Mouse (Mus musculus): Measurements from ENCODE around the gene Erbin. TPM values are rescaled to one million over a fixed set of nuclear protein-coding genes. Genes with fewer than 3 reads are reported as not detected.

Erbin gene
- polyA plus RNA-seq, 1 experiment from 2014 or later = 17.2 TPM

DNA sequence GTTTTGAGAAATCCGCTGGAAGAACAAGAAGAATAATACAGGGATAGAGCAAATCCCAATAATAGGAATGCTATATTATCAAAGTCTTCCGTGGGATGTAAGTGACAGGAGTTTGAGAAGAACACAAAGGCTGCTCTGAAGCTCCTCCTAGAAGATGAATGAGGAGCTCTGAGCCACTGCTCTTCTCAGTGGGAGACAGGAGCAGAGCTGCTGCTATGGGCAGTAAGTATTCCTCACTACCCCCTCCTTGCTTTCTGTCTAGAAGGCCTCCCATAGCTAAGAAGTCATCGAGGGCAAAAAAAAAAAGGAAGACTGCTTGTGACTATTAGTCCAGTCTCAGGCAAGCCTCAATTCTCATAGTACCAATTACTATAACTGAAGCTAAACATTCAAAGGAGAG lies 30.3 kb downstream of the Erbin start:
- WGBS = 53% methylated on average over 3 of the region's 3 CpGs
- H3K4me3 ChIP-seq (ENCODE audit: low read length) = no peak overlapping the region
- ATAC-seq (ENCODE audit: low read depth) = no peak

DNA sequence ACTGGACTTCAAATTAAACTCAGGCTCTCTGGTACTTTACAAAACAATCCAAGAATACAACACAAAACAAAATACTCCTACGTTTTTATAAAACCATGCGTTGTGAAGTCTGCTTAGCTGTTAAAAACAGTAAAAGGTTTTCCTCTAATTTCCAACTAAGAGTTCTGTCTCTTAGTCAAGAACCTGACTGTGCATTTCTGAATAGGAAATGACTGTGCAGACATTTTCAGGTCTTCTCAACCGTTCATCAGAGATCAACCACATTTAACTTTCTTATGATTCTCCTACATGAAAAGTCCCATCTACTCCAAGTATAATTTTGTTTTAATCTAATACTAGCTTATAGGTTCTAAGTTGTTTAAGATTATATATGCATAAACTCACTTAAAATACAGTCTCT lies 33.8 kb downstream of the Erbin start:
- Histone ChIP-seq H3K4me1 (replicated peaks; ENCODE audit: control insufficient read depth, insufficient read depth, low read length) (peaks cover 6% of the 10 kb centered on the region), H3K9ac (ENCODE audit: low read length) (no peak overlapping the region), H3K27me3 (ENCODE audit: control insufficient read depth, insufficient read depth, low read depth, low read length) (no peaks in the 10 kb centered on the region), H3K4me2 (ENCODE audit: low read depth, low read length) (no peak overlapping the region), H3K9me3 (ENCODE audit: control insufficient read depth, low read length) (no peaks in the 10 kb centered on the region), H3K4me3 (ENCODE audit: low read length) (no peak overlapping the region), H3K27ac (ENCODE audit: low read length) (no peak overlapping the region), H3K36me3 (ENCODE audit: control insufficient read depth, insufficient read depth, low read length) (no peaks in the 10 kb centered on the region)
- WGBS = 85% methylated on average over 3 of the region's 3 CpGs
- ATAC-seq (ENCODE audit: low read depth) = no peak

More for the DNA sequence above, 30.3 kb downstream of the Erbin start:
- Histone ChIP-seq H3K27me3 (ENCODE audit: control insufficient read depth, insufficient read depth, low read depth, low read length) (no peaks in the 10 kb centered on the region), H3K9ac (ENCODE audit: low read length) (no peak overlapping the region), H3K4me1 (replicated peaks; ENCODE audit: control insufficient read depth, insufficient read depth, low read length) (peaks cover 6% of the 10 kb centered on the region), H3K4me2 (ENCODE audit: low read depth, low read length) (no peak overlapping the region), H3K27ac (ENCODE audit: low read length) (no peak overlapping the region), H3K9me3 (ENCODE audit: control insufficient read depth, low read length) (no peaks in the 10 kb centered on the region), H3K36me3 (ENCODE audit: control insufficient read depth, insufficient read depth, low read length) (no peaks in the 10 kb centered on the region)

DNA sequence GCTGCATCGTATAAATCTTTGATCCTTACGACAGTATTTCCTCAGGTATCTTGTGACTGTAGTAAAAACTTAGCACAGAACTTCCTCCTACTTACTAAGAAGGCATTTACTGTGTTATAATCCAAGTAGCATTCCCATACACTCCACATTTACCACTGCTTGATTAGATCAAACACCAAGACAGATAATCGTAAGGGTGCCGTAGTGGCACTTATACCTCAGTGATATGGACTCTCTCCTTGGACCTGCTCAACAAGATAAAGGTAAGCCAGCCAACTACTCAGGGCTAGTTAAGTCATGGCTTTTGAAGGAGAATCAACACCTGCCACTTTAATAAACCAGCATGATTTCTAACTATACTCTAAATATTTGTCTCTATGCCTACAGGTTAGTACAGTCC lies 39.1 kb downstream of the Erbin start:
- Histone ChIP-seq H3K4me1 (replicated peaks; ENCODE audit: control insufficient read depth, insufficient read depth, low read length) (no peaks in the 10 kb centered on the region), H3K9ac (ENCODE audit: low read length) (no peak overlapping the region), H3K9me3 (ENCODE audit: control insufficient read depth, low read length) (no peaks in the 10 kb centered on the region), H3K4me2 (ENCODE audit: low read depth, low read length) (no peak overlapping the region), H3K27ac (ENCODE audit: low read length) (no peak overlapping the region), H3K4me3 (ENCODE audit: low read length) (no peak overlapping the region), H3K36me3 (ENCODE audit: control insufficient read depth, insufficient read depth, low read length) (no peaks in the 10 kb centered on the region), H3K27me3 (ENCODE audit: control insufficient read depth, insufficient read depth, low read depth, low read length) (no peaks in the 10 kb centered on the region)
- 91% methylated on average over 4 of the region's 4 CpGs for WGBS
- no peak for ATAC-seq (ENCODE audit: low read depth)

GRCm38 (mm10) chr13:103876743-103877142 lies 43.6 kb downstream of the Erbin start:
- no peaks in the 10 kb centered on the region for H3K4me1 ChIP-seq (replicated peaks; ENCODE audit: control insufficient read depth, insufficient read depth, low read length)
- no peak overlapping the region for H3K4me3 ChIP-seq (ENCODE audit: low read length)
- H3K4me2 ChIP-seq (ENCODE audit: low read depth, low read length) = no peak overlapping the region
- ATAC-seq (ENCODE audit: low read depth) = no peak
- H3K9me3 ChIP-seq (ENCODE audit: control insufficient read depth, low read length) = no peaks in the 10 kb centered on the region
- no peak overlapping the region for H3K27ac ChIP-seq (ENCODE audit: low read length)
- H3K27me3 ChIP-seq (ENCODE audit: control insufficient read depth, insufficient read depth, low read depth, low read length) = no peaks in the 10 kb centered on the region
- H3K9ac ChIP-seq (ENCODE audit: low read length) = no peak overlapping the region
- H3K36me3 ChIP-seq (ENCODE audit: control insufficient read depth, insufficient read depth, low read length) = no peaks in the 10 kb centered on the region

GRCm38 (mm10) chr13:103875823-103876514 lies 44.3 kb downstream of the Erbin start:
- WGBS = 79% methylated on average over 6 of the region's 6 CpGs
- no peak for ATAC-seq (ENCODE audit: low read depth)
- H3K27me3 ChIP-seq (ENCODE audit: control insufficient read depth, insufficient read depth, low read depth, low read length) = no peaks in the 10 kb centered on the region
- H3K4me1 ChIP-seq (replicated peaks; ENCODE audit: control insufficient read depth, insufficient read depth, low read length) = no peaks in the 10 kb centered on the region
- no peak overlapping the region for H3K4me2 ChIP-seq (ENCODE audit: low read depth, low read length)
- H3K36me3 ChIP-seq (ENCODE audit: control insufficient read depth, insufficient read depth, low read length) = no peaks in the 10 kb centered on the region
- no peaks in the 10 kb centered on the region for H3K9me3 ChIP-seq (ENCODE audit: control insufficient read depth, low read length)
- H3K4me3 ChIP-seq (ENCODE audit: low read length) = no peak overlapping the region
- no peak overlapping the region for H3K9ac ChIP-seq (ENCODE audit: low read length)
- H3K27ac ChIP-seq (ENCODE audit: low read length) = no peak overlapping the region

DNA sequence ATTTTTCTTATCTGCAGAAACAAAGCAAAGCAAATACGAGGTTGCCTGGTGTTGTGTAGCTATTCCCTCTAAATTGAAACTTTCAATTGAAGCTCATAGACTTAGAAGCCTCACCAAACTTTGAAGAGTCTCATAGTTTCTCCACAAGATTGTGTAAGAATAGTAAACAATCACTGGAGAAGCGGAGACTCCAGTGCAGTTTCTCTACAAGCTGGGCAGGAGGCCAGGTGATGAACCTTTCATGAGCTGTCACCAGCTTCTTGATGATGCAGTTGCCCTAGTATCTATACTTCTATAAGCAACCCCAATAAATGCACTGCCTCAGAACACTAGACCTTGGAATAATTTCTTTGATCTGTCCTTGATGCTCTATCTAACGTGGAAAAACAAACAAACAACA lies 49.5 kb downstream of the Erbin start:
- Histone ChIP-seq H3K4me3 (ENCODE audit: low read length) (no peak overlapping the region), H3K27ac (ENCODE audit: low read length) (no peak overlapping the region), H3K9ac (ENCODE audit: low read length) (no peak overlapping the region), H3K36me3 (ENCODE audit: control insufficient read depth, insufficient read depth, low read length) (0 out of 2 replicates have a peak, but pooled peaks cover 4% of the 10 kb centered on the region), H3K9me3 (ENCODE audit: control insufficient read depth, low read length) (no peaks in the 10 kb centered on the region), H3K4me1 (replicated peaks; ENCODE audit: control insufficient read depth, insufficient read depth, low read length) (no peaks in the 10 kb centered on the region), H3K4me2 (ENCODE audit: low read depth, low read length) (no peak overlapping the region), H3K27me3 (ENCODE audit: control insufficient read depth, insufficient read depth, low read depth, low read length) (no peaks in the 10 kb centered on the region)
- ATAC-seq (ENCODE audit: low read depth) = no peak
- WGBS = 49% methylated on average over 3 of the region's 3 CpGs

DNA sequence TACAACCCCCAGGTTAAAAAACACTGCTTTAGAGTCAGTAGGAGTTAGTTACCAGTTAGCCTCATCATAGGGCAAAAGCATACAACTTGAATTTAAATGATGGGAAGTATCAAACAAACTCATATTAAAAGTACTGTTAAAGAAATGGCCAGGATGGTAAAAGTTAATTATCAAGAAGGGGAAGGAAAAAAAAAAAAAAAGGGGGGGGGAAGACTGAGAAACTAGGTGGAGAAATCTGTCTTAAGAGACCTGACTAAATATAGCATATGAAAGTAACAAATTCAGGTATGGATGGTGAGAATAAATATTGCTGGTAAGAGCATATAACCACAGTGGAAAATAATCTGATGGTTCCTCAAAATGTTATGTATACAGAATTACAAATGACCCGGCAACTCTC lies 50.2 kb downstream of the Erbin start:
- H3K9me3 ChIP-seq (ENCODE audit: control insufficient read depth, low read length) = no peaks in the 10 kb centered on the region
- no peaks in the 10 kb centered on the region for H3K4me1 ChIP-seq (replicated peaks; ENCODE audit: control insufficient read depth, insufficient read depth, low read length)
- H3K9ac ChIP-seq (ENCODE audit: low read length) = no peak overlapping the region
- H3K27ac ChIP-seq (ENCODE audit: low read length) = no peak overlapping the region
- no peaks in the 10 kb centered on the region for H3K27me3 ChIP-seq (ENCODE audit: control insufficient read depth, insufficient read depth, low read depth, low read length)
- WGBS = 89% methylated on average over 1 of the region's 1 CpGs
- H3K36me3 ChIP-seq (ENCODE audit: control insufficient read depth, insufficient read depth, low read length) = 0 out of 2 replicates have a peak, but pooled peaks cover 4% of the 10 kb centered on the region
- H3K4me2 ChIP-seq (ENCODE audit: low read depth, low read length) = no peak overlapping the region
- ATAC-seq (ENCODE audit: low read depth) = no peak
- no peak overlapping the region for H3K4me3 ChIP-seq (ENCODE audit: low read length)

- Histone ChIP-seq H3K9me3 (ENCODE audit: control insufficient read depth, low read length) (no peaks in the 10 kb centered on the region), H3K4me3 (ENCODE audit: low read length) (no peak overlapping the region), H3K36me3 (ENCODE audit: control insufficient read depth, insufficient read depth, low read length) (peaks cover 4% of the 10 kb centered on the region; the same call in 1 of the 2 replicates), H3K4me2 (ENCODE audit: low read depth, low read length) (no peak overlapping the region), H3K9ac (ENCODE audit: low read length) (no peak overlapping the region), H3K4me1 (replicated peaks; ENCODE audit: control insufficient read depth, insufficient read depth, low read length) (no peaks in the 10 kb centered on the region), H3K27ac (ENCODE audit: low read length) (no peak overlapping the region), H3K27me3 (ENCODE audit: control insufficient read depth, insufficient read depth, low read depth, low read length) (no peaks in the 10 kb centered on the region)
- ATAC-seq (ENCODE audit: low read depth) = no peak
- 44% methylated on average over 1 of the region's 1 CpGs for WGBS
These were observed 51.4 kb downstream of the Erbin start for GRCm38 (mm10) chr13:103868875-103869274.

GRCm38 (mm10) chr13:103862041-103862440 lies 58.3 kb downstream of the Erbin start:
- Histone ChIP-seq H3K27ac (ENCODE audit: low read length) (no peak overlapping the region), H3K9me3 (ENCODE audit: control insufficient read depth, low read length) (no peaks in the 10 kb centered on the region), H3K27me3 (ENCODE audit: control insufficient read depth, insufficient read depth, low read depth, low read length) (no peaks in the 10 kb centered on the region), H3K4me2 (ENCODE audit: low read depth, low read length) (no peak overlapping the region), H3K4me1 (replicated peaks; ENCODE audit: control insufficient read depth, insufficient read depth, low read length) (no peaks in the 10 kb centered on the region), H3K4me3 (ENCODE audit: low read length) (no peak overlapping the region), H3K36me3 (ENCODE audit: control insufficient read depth, insufficient read depth, low read length) (peaks cover 9% of the 10 kb centered on the region; the same call in 1 of the 2 replicates), H3K9ac (ENCODE audit: low read length) (no peak overlapping the region)
- ATAC-seq (ENCODE audit: low read depth) = no peak
- 65% methylated on average over 4 of the region's 4 CpGs for whole genome bisulfite sequencing

- no peak for ATAC-seq (ENCODE audit: low read depth)
- no peak overlapping the region for H3K27ac ChIP-seq (ENCODE audit: low read length)
- H3K36me3 ChIP-seq (ENCODE audit: control insufficient read depth, insufficient read depth, low read length) = peaks cover 16% of the 10 kb centered on the region
- 77% methylated on average over 2 of the region's 2 CpGs for WGBS
- no peak overlapping the region for H3K9ac ChIP-seq (ENCODE audit: low read length)
- H3K27me3 ChIP-seq (ENCODE audit: control insufficient read depth, insufficient read depth, low read depth, low read length) = no peaks in the 10 kb centered on the region
- H3K4me1 ChIP-seq (replicated peaks; ENCODE audit: control insufficient read depth, insufficient read depth, low read length) = no peaks in the 10 kb centered on the region
- no peaks in the 10 kb centered on the region for H3K9me3 ChIP-seq (ENCODE audit: control insufficient read depth, low read length)
- no peak overlapping the region for H3K4me3 ChIP-seq (ENCODE audit: low read length)
- no peak overlapping the region for H3K4me2 ChIP-seq (ENCODE audit: low read depth, low read length)
These were observed 61.3 kb downstream of the Erbin start for GRCm38 (mm10) chr13:103859041-103859440.
